Mouse (Mus musculus): Measurements from ENCODE around the gene Hspa4l. TPM values are rescaled to one million over a fixed set of nuclear protein-coding genes. Genes with fewer than 3 reads are reported as not detected.
"Not testable (repeated sequence)": the region's sequence is repeated elsewhere in the genome, so short reads cannot be mapped to it uniquely, and the experiment has no call there.

Hspa4l gene
- total RNA-seq, 2 experiments from 2014 or later = 53.6 to 75.8 TPM

GRCm38 (mm10) chr3:40808686-40809085 lies 64.4 kb downstream of the Hspa4l start:
- ATAC-seq (replicated peaks; ENCODE audit: low FRiP score, low TSS enrichment, poor library complexity, severe bottlenecking) = no peak

- ATAC-seq (replicated peaks; ENCODE audit: low FRiP score, low TSS enrichment, poor library complexity, severe bottlenecking) = no peak
Observed at GRCm38 (mm10) chr3:40809894-40810293, 65.6 kb downstream of the Hspa4l start.

GRCm38 (mm10) chr3:40813275-40813674 lies 69.0 kb downstream of the Hspa4l start:
- no peak for ATAC-seq (replicated peaks; ENCODE audit: low FRiP score, low TSS enrichment, poor library complexity, severe bottlenecking)

GRCm38 (mm10) chr3:40845521-40845920 lies 101.2 kb downstream of the Hspa4l start:
- not testable (repeated sequence) for ATAC-seq (replicated peaks; ENCODE audit: low FRiP score, low TSS enrichment, poor library complexity, severe bottlenecking)

Other genes with a start within 250 kb of the Hspa4l start
- gene Intu, start 213.2 kb upstream of the Hspa4l start, total RNA-seq (2014; fragmentation: Nextera tagmentation) = 6.0 and 7.5 TPM in 2 replicates
- 2.0 and 4.3 TPM in 2 replicates for gene Intu, start 213.2 kb upstream of the Hspa4l start, total RNA-seq (2017)
- not detected in 2 replicates for gene Slc25a31, start 35.6 kb upstream of the Hspa4l start, total RNA-seq (2014; fragmentation: Nextera tagmentation)
- not detected in 2 replicates for gene Slc25a31, start 35.6 kb upstream of the Hspa4l start, total RNA-seq (2017)
- 52.2 and 57.5 TPM in 2 replicates for gene Plk4, start 55.5 kb downstream of the Hspa4l start, total RNA-seq (2014; fragmentation: Nextera tagmentation)
- gene Plk4, start 55.5 kb downstream of the Hspa4l start, total RNA-seq (2017) = 87.5 and 111 TPM in 2 replicates
- 16.7 and 20.2 TPM in 2 replicates for gene Mfsd8, start 102.4 kb downstream of the Hspa4l start, total RNA-seq (2014; fragmentation: Nextera tagmentation)
- gene Mfsd8, start 102.4 kb downstream of the Hspa4l start, total RNA-seq (2017) = 3.2 and 7.7 TPM in 2 replicates
- 6.1 and 7.0 TPM in 2 replicates for gene Abhd18, start 102.5 kb downstream of the Hspa4l start, total RNA-seq (2014; fragmentation: Nextera tagmentation)
- 3.6 and 10.6 TPM in 2 replicates for gene Abhd18, start 102.5 kb downstream of the Hspa4l start, total RNA-seq (2017)
- gene 1700034I23Rik, start 158.0 kb downstream of the Hspa4l start, total RNA-seq (2014; fragmentation: Nextera tagmentation) = not detected in 2 replicates
- not detected in 2 replicates for gene 1700034I23Rik, start 158.0 kb downstream of the Hspa4l start, total RNA-seq (2017)
- 45.1 and 46.2 TPM in 2 replicates for gene Larp1b, start 205.3 kb downstream of the Hspa4l start, total RNA-seq (2014; fragmentation: Nextera tagmentation)
- 87.9 and 89.4 TPM in 2 replicates for gene Larp1b, start 205.3 kb downstream of the Hspa4l start, total RNA-seq (2017)

Data from megakaryocyte-erythroid progenitor cell, adult 5-6 weeks (primary cell).